Mouse (Mus musculus): ENCODE results near the gene Picalm. TPM values are rescaled to one million over a fixed set of nuclear protein-coding genes. Genes with fewer than 3 reads are reported as not detected.

Picalm gene
- 136 and 154 TPM in 2 replicates for polyA plus RNA-seq (2012; rRNA removed)

DNA sequence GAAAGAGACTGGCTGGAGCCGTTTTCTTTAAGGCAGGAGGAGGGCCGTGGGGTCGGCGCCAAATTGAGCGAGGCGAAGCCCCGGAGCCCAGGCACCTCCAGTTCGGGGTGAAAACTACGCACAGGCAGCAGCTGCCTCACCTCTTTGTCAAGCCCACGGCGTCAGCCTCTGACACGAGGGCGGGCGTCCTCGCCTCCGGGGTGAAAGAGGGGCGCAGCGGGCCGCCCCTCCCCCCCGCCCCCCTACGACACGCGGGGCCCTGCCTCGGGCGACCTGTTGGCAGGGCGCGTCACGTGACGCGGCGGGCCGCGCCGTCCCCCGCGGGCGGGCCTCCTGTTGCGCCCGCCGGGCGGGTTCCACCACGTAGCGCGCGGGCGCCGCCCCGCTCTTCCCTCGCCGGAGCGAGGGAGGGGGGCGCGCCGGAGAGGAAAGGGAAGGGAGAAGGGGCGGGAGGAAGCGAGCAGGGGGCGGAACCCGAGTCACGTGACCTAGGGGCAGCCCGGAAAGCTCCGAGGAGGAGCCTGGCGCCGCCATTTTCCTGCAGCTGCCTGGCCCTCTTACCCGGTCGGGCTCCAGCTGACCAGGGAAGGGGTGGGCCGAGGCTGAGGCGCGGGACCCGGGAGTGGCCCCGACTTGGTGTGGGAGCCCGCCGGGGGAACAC lies at the start of gene Picalm:
TSS of gene Picalm (plus strand) at position 482 of the 661 bp plus-strand sequence.

Other genes starting within 250 kb of the Picalm start
- gene Ccdc81, start 226.6 kb upstream of the Picalm start, polyA plus RNA-seq (2012; rRNA removed) = not detected in 2 replicates
- gene Hikeshi, start 189.0 kb upstream of the Picalm start, polyA plus RNA-seq (2012; rRNA removed) = 24.9 and 28.2 TPM in 2 replicates
- 35.0 and 36.0 TPM in 2 replicates for gene Eed, start 149.2 kb upstream of the Picalm start, polyA plus RNA-seq (2012; rRNA removed)
- not detected in 2 replicates for gene Ccdc83, start 135.6 kb downstream of the Picalm start, polyA plus RNA-seq (2012; rRNA removed)
- gene Sytl2, start 172.0 kb downstream of the Picalm start, polyA plus RNA-seq (2012; rRNA removed) = 0.63 and 0.94 TPM in 2 replicates